Mouse (Mus musculus) adrenal gland, adult 18-20 months (tissue): ENCODE measurements at regions not wholly inside any gene's neighbourhood (a gene's known extent, or its start where the extent isn't known, plus 50 kb on each side); places are given as distances from the start of the nearest gene placed in this dataset.

Experiments used
- DNase-seq, 2 experiments: peaks; one replicate each; pipeline ENCODE4 v3.0.0; 2021 to 2022; ENCODE audit warnings: low spot score in 2 of 2

- DNase-seq = no peak
These were observed 97.2 kb upstream of the Pam start for GRCm38 (mm10) chr1:98192671-98193070.

GRCm38 (mm10) chr1:98192044-98192484 lies 96.6 kb upstream of the Pam start:
- DNase-seq = no peak

GRCm38 (mm10) chr1:98191331-98191730 lies 95.9 kb upstream of the Pam start:
- no peak for DNase-seq

- DNase-seq = no peak
These were observed 95.3 kb upstream of the Pam start for GRCm38 (mm10) chr1:98190741-98191140.

DNA sequence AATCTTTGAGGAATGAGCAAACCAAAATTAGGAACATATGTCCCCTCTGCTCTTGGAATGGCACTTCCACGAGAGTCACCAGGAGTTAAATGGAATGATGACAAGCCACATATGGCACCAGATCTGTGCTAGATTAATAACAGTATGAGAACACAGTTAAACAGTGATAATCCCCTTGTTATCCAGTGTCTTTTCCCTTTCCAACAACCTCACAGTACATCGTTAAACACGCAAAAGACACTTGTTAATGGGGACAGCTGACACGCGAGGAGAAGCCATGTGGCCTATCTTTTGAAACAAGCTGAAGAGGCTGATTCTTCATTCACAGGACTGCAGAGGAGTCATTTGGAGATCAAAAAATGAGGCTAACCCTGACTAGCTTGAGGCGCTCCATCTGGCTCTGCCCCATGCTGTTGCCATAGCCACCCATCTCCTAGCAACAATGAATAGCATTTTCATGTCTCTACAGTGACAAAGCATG lies 94.6 kb upstream of the Pam start:
- DNase-seq = no peak

DNA sequence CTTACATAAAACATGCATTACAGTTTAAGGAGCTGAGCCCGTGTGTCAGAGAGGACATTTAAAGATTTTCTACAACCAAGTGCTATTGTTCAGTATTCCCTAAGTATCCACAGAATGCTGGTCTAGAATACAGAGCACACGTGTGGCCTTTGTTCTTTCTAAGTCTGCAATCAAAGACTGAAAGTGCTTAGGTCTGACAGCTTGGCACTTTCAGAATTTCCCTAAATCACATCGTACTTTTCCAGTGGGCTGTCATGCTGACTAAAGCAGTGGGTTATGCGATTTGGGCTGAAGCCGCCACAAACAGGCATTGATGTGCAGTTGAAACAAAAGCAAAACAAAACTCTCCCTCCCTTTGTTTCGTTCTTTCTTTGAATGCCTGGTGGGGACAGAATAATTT lies 84.9 kb upstream of the Pam start:
- DNase-seq = no peak

GRCm38 (mm10) chr1:98179030-98179429 lies 83.6 kb upstream of the Pam start:
- DNase-seq = peak; percentile 53 to 57

- no peak for DNase-seq
These were observed 79.3 kb upstream of the Pam start for GRCm38 (mm10) chr1:98174811-98175132.

- no peak for DNase-seq
These were observed 78.7 kb upstream of the Pam start for GRCm38 (mm10) chr1:98173907-98174810.

GRCm38 (mm10) chr1:98173431-98173830 lies 78.0 kb upstream of the Pam start:
- DNase-seq = no peak

- DNase-seq = no peak
These were observed 75.8 kb upstream of the Pam start for GRCm38 (mm10) chr1:98171291-98171690.

- no peak for DNase-seq
These were observed 73.9 kb upstream of the Pam start for GRCm38 (mm10) chr1:98169352-98169751.

DNA sequence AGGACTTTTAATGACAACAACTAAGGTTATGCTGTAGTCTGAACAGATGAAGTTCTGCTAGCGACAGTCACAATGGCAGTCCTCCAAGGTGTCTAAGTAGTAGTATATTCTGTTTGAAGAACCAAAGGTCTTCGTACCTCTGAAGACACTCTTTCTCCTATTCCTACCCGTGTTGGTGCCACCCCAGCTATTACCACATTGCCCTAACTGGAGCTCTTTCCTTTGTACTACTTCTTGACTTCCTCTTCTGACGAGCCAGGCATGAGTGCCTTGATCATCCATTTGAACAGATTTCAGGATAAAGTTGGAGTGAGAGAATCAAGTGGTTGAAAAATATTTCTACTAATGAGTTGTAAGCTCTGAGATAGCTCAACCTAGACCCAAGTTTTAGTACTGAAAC lies 72.4 kb upstream of the Pam start:
- no peak for DNase-seq

GRCm38 (mm10) chr1:98162639-98162927 lies 67.1 kb upstream of the Pam start:
- DNase-seq = no peak

DNA sequence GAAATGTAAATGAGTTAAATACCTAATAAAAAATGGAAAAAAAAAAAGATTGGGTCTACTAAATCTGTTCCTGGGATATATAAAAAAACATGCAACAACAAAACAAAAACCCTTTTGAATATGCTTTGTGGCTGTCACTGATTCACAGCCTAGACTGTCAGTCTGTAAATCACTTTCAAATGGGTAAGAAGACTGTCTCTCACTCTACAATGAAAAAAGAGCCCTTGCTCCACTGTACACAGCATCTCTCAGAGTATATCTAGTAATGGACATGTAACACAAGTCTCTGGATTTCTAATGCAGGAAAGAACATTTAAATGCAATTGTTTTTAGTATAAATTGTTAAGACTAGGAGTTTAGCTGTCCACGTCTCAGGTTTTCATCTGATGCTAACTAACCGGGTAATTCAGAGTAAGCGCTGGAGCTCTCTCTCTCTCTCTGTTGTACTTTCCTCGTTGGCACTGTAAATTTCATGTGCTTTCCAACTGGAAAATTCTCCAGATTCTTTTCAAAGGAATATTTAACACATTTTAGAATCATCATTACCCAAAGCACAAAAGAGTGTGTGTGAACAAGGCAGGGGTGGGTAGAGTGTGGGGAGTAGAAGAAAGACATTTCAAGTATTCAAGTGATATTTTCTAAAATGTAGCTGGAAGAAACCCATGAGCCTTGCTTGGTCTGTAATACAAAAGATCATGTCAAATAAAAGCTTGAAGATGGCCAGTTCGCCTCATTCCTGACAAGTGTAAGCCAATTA lies 66.6 kb upstream of the Pam start:
- no peak for DNase-seq

GRCm38 (mm10) chr1:98158969-98159368 lies 63.5 kb upstream of the Pam start:
- DNase-seq = no peak

DNA sequence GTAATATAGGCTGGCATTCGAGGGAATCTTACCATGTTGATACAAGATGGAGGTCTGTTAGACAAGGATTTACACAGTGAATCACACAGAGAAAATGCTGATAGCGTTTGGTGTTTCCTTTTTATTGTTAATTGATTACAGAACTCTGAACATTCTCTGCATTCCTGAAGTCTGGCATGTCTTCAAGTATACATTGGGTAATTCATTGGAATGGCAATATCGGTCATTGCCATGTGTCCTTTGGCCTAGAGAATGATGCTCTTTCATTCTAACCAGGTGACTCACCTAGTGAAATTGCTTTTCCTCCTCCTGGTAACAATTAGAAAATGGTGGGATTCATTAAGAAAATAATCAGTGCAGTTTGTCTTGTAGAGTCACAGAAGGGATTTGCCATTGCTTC lies 51.9 kb upstream of the Pam start:
- no peak for DNase-seq
